Mouse (Mus musculus): Measurements from ENCODE around the gene Sigmar1.

Sigmar1 gene

DNA sequence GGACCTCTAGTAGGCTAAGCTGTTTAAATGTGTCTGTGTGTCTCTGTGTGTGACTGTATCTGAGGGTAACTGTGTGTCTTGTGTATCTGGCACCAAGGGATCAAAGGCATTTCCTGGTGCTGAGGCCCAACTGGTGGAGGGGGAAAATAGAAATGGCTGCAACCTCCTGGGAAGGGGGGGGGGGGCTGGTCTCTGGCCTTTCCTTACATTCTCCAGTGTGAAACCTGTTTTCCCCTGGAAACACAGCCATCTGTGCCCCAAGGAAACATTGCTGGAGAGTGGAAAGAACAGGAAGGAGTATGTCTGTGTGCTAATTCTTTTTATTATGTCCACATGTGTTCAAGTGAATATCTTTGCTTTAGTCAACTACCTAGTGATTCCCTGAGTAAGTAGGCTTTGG lies 5.7 kb upstream of the Sigmar1 start:
- H3K27me3 ChIP-seq (ENCODE audit: control insufficient read depth, insufficient read depth, low read length, poor library complexity, severe bottlenecking), result no peaks in the 10 kb centered on the region
- no peak for DNase-seq (ENCODE audit: low read depth, low spot score)
- peaks cover 3% of the 10 kb centered on the region for H3K36me3 ChIP-seq (ENCODE audit: control insufficient read depth, insufficient read depth, low read length, poor library complexity, severe bottlenecking)

DNA sequence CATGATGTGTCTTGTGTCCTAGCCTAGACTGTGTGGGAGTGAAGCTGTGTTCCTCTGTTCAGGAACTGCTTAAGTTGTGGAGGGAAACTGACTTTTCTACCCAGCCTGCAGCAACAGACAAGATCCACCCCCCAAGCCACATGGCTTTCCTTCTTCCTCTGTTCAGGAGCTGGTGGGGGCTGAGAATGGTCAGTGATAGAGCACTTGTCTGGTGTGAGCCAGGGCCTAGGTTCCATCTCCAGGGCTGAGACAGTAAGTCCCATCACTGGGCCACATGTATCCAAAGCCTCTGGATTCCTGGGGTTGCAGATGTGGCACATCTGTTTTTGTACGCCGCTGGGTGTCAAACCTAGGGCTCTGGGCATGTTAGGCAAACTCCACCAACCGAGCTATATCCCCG lies 5.0 kb upstream of the Sigmar1 start:
- peaks cover 3% of the 10 kb centered on the region for H3K36me3 ChIP-seq (ENCODE audit: control insufficient read depth, insufficient read depth, low read length, poor library complexity, severe bottlenecking)
- no peaks in the 10 kb centered on the region for H3K27me3 ChIP-seq (ENCODE audit: control insufficient read depth, insufficient read depth, low read length, poor library complexity, severe bottlenecking)
- no peak for DNase-seq (ENCODE audit: low read depth, low spot score)

DNA sequence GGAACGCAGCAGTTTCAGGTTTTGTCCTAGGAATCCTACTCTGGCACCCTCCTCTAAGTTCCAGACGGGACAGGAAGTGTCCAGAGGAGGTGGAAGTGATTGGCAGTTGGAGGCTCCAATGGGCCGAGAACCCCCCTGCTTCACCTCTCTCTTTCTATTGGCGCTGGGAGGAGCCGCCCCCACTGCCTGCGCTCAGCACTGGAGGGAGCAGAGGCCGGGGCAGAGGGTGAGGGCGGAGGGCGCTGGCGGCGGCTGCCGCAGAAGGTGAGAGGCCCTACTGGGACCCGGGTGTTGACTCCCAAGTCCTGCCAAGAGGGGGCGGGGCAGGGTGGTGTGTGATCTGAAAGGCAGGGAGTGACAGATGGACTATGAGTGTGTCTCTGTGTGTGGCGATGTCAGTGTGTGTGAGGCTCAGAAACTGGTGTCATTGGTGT lies 4.3 kb upstream of the Sigmar1 start:
- peak; percentile 23 for DNase-seq (ENCODE audit: low read depth, low spot score)
- Histone ChIP-seq H3K36me3 (ENCODE audit: control insufficient read depth, insufficient read depth, low read length, poor library complexity, severe bottlenecking) (peaks cover 3% of the 10 kb centered on the region), H3K27me3 (ENCODE audit: control insufficient read depth, insufficient read depth, low read length, poor library complexity, severe bottlenecking) (no peaks in the 10 kb centered on the region)

DNA sequence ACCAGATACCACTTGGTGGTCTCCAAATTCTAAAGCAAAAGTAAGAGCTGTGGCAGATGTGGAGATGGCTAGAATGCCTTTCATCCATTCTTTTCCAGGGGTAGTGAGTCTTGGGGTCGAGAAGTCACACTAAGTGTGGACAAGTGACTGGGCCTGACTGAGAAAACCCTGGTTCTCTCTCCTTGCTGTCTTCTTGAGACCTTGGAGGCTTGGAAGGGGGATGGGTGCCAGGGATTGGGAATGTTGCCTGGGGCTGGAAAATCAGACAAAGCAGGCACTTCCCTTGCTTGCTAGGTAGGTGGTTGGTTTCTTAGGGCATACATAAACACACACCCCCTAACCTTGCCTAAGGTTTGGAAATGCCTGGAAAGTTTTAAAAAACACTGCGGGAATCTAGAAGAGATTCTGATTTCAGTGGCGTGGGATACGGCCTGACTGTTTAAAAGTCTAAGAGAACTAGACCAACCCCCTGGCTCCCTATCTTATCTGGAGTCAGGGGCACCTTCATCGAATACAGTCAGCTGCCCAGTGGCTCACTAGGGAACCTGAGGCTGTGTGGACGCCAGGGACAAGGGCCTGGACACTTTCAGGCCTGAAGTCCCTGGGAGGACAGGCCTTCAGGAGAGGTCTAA lies 3.8 kb upstream of the Sigmar1 start:
- Histone ChIP-seq H3K27me3 (ENCODE audit: control insufficient read depth, insufficient read depth, low read length, poor library complexity, severe bottlenecking) (no peaks in the 10 kb centered on the region), H3K36me3 (ENCODE audit: control insufficient read depth, insufficient read depth, low read length, poor library complexity, severe bottlenecking) (peaks cover 3% of the 10 kb centered on the region)
- no peak for DNase-seq (ENCODE audit: low read depth, low spot score)

DNA sequence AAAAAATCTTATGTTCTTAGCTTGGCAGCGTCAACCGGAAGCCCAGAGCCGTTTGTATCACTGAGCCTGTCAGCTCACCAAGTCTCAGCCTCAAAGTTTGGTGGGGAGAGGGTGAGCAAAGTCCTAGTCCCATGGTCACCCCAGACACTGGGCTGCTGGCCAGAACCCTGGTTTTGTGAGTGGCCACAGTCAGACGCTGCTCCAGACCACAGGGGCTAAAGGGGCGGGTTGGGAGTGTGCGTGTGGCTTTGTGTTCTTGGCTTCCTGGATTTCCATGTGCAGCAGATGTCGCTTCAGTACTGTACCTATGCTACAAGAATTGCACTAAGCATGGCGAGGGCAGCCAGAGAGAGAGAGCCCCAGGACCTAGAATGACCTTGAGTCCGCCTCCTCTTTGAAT lies 3.2 kb upstream of the Sigmar1 start:
- H3K36me3 ChIP-seq (ENCODE audit: control insufficient read depth, insufficient read depth, low read length, poor library complexity, severe bottlenecking), result peaks cover 3% of the 10 kb centered on the region
- no peak for DNase-seq (ENCODE audit: low read depth, low spot score)
- H3K27me3 ChIP-seq (ENCODE audit: control insufficient read depth, insufficient read depth, low read length, poor library complexity, severe bottlenecking), result no peaks in the 10 kb centered on the region

DNA sequence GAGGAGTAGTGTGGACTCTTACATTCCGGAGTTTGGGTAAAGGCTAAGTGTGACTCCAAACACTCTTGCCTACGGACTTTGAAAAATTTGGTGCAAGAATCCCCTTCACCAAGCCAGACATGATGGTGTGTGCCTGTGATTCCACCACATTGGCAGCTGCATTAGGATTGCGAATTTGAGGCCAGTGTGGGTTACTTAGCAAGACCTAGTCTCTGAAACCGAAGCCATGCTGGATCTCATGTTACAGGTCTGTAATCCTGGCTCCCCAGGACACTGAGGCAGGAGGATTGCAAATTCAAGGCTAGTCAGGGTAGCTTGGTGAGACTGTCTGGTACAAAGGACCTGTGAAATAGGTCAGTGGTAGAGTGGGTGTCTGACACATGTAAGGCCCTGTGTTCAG lies 2.7 kb upstream of the Sigmar1 start:
- no peak for DNase-seq (ENCODE audit: low read depth, low spot score)
- no peaks in the 10 kb centered on the region for H3K27me3 ChIP-seq (ENCODE audit: control insufficient read depth, insufficient read depth, low read length, poor library complexity, severe bottlenecking)
- H3K36me3 ChIP-seq (ENCODE audit: control insufficient read depth, insufficient read depth, low read length, poor library complexity, severe bottlenecking), result peaks cover 3% of the 10 kb centered on the region

DNA sequence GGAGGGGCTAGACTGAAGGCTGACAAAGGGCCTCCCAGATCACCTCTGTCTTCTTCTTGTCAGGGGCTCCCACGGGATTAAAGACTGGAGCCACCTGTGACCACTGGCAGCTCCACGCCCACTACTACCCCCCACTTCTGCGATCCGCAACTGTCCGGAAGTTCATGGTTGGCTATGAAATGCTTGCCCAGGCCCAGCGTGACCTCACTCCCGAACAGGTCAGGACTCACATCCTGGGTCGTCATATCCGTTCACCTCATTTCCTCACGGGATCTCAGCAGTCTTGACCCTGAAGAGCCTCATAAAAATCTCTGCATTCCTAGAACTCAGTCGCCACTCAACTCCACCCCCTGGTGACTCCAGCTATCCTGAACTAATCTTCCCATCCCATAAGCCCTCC lies 2.1 kb upstream of the Sigmar1 start:
- peaks cover 3% of the 10 kb centered on the region for H3K36me3 ChIP-seq (ENCODE audit: control insufficient read depth, insufficient read depth, low read length, poor library complexity, severe bottlenecking)
- no peaks in the 10 kb centered on the region for H3K27me3 ChIP-seq (ENCODE audit: control insufficient read depth, insufficient read depth, low read length, poor library complexity, severe bottlenecking)

DNA sequence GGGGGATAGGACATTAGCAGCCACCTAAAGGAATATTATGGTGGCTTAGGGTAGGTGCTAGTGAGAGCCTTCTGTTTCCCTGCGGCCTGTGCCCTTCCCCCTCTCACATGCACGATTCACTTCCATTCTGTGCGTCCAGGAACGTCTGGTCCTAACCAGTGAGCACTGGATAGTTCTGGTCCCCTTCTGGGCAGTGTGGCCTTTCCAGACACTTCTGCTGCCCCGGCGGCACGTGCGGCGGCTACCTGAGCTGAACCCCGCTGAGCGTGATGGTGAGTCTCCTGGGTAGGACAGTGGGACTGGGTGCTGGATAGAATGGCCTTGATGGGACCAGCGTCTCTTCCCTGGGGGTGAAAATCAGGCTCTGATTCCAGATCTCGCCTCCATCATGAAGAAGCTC lies 1.4 kb upstream of the Sigmar1 start:
- Histone ChIP-seq H3K27me3 (ENCODE audit: control insufficient read depth, insufficient read depth, low read length, poor library complexity, severe bottlenecking) (no peaks in the 10 kb centered on the region), H3K36me3 (ENCODE audit: control insufficient read depth, insufficient read depth, low read length, poor library complexity, severe bottlenecking) (peaks cover 3% of the 10 kb centered on the region)
- no peak for DNase-seq (ENCODE audit: low read depth, low spot score)

More for the DNA sequence above, 2.1 kb upstream of the Sigmar1 start:
- no peak for DNase-seq (ENCODE audit: low read depth, low spot score)

DNA sequence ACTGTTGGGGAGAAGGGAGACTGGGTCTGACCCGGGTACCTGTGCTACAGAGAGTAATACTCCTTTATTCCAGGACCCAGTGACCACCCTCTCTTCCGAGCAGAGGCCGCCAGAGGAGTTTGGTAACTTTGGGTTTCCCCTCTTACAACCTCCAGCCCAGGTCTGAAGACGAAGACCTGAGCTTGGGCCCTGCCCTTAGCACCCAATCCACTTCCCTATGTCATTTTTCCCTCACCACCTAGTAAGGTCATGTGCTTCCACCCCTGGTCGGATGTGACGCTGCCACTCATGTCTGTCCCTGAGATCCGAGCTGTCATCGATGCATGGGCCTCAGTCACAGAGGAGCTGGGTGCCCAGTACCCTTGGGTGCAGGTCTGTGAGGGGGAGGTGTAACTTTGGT lies 483 bp upstream of the Sigmar1 start:
- peaks cover 3% of the 10 kb centered on the region for H3K36me3 ChIP-seq (ENCODE audit: control insufficient read depth, insufficient read depth, low read length, poor library complexity, severe bottlenecking)
- no peaks in the 10 kb centered on the region for H3K27me3 ChIP-seq (ENCODE audit: control insufficient read depth, insufficient read depth, low read length, poor library complexity, severe bottlenecking)
- peak; percentile 13 for DNase-seq (ENCODE audit: low read depth, low spot score)

DNA sequence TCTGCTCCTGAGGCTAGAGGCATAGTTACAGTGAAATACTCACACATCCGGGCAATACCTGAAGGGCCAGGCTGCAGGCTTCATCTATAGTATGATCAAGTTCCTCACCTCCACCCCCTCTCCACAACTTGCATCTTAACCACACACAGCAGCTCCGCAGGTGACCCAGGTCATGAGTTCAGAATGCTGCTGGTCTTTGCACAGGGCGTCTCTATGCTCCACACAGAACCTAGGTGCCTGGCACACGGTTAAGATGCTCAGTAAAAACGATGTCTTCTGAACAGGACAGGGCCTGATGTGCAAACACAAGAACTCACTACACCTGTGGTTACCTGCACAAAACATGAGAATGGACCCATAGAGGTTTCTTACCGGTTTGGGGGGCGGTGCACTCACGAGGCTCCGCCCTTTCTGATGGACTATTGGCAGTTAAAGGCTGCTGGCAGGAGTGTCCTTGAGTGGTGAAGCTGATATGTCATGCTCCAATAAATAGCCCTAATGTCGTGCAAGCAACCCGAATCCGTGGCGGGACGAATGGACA lies 1.1 kb downstream of the Sigmar1 start, which contains the start of gene Galt:
TSS of gene Galt (plus strand) at position 432 of the 541 bp plus-strand sequence.
- no peak for DNase-seq (ENCODE audit: low read depth, low spot score)
- Histone ChIP-seq H3K27me3 (ENCODE audit: control insufficient read depth, insufficient read depth, low read length, poor library complexity, severe bottlenecking) (no peaks in the 10 kb centered on the region), H3K36me3 (ENCODE audit: control insufficient read depth, insufficient read depth, low read length, poor library complexity, severe bottlenecking) (peaks cover 3% of the 10 kb centered on the region)

DNA sequence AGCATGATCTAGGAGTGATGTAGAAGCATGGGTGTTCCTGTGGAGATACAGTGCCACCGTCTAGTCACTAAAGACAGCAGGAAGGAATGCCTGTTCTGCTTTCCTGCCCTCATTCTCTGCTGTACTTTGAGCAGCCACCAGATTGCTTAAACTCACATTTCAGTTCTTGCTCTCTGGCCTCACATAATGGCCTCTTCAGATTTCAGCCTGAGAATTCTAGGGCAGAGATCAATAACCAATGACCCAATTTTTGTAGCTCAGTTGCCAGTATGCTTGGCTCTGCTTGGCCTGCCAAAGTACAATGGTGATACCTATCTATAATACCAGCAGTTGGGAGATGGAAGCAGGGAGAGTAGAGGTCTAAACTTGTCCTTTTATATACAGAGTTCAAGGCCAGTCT lies 10.9 kb downstream of the Sigmar1 start:
- no peak for DNase-seq (ENCODE audit: low read depth, low spot score)
- no peaks in the 10 kb centered on the region for H3K36me3 ChIP-seq (ENCODE audit: control insufficient read depth, insufficient read depth, low read length, poor library complexity, severe bottlenecking)
- H3K27me3 ChIP-seq (ENCODE audit: control insufficient read depth, insufficient read depth, low read length, poor library complexity, severe bottlenecking), result no peaks in the 10 kb centered on the region

DNA sequence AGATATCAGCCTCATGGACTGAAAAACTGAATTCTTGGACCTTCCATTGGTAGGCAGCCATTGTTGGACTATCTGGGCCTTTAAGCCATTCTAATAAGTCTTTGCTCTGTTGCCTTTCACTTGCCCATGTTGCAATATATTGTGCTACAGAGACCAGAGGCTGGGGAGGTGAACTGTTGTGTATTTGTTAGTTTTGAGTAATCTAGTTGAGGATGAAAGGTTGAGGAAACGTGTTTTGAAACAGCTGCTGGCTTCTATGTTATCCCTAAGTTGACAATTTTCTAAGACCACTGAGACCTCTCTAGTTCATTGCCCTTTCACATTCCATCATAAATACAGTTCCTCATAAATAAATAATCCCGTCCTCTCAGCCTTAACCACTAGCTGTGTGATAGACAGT lies 11.8 kb downstream of the Sigmar1 start:
- Histone ChIP-seq H3K36me3 (ENCODE audit: control insufficient read depth, insufficient read depth, low read length, poor library complexity, severe bottlenecking) (peaks cover 1% of the 10 kb centered on the region; the same call in 1 of the 2 replicates), H3K27me3 (ENCODE audit: control insufficient read depth, insufficient read depth, low read length, poor library complexity, severe bottlenecking) (no peaks in the 10 kb centered on the region)
- no peak for DNase-seq (ENCODE audit: low read depth, low spot score)

DNA sequence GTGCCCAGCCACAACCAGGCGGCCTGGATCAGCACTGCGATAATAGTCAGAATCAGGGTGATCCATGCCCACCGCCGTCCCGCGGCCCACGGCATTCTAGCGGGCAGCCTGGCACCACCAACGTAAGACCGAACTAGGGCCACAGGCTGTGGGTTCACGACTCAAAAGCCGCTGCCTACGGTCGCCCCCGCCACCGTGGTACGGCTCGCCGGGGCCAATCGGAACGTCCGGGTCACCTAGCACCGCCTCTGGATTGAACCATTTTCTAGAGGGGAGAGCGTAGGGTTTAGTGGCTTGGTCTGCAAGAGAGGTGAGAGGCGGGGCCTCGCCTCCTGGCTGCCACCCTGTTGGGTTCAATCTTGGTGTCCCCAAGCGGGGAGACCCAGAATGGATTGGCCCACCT lies 14.8 kb downstream of the Sigmar1 start:
- peak; percentile 96 for DNase-seq (ENCODE audit: low read depth, low spot score)
- Histone ChIP-seq H3K27me3 (ENCODE audit: control insufficient read depth, insufficient read depth, low read length, poor library complexity, severe bottlenecking) (no peaks in the 10 kb centered on the region), H3K36me3 (ENCODE audit: control insufficient read depth, insufficient read depth, low read length, poor library complexity, severe bottlenecking) (peaks cover 7% of the 10 kb centered on the region; the same call in 1 of the 2 replicates)

DNA sequence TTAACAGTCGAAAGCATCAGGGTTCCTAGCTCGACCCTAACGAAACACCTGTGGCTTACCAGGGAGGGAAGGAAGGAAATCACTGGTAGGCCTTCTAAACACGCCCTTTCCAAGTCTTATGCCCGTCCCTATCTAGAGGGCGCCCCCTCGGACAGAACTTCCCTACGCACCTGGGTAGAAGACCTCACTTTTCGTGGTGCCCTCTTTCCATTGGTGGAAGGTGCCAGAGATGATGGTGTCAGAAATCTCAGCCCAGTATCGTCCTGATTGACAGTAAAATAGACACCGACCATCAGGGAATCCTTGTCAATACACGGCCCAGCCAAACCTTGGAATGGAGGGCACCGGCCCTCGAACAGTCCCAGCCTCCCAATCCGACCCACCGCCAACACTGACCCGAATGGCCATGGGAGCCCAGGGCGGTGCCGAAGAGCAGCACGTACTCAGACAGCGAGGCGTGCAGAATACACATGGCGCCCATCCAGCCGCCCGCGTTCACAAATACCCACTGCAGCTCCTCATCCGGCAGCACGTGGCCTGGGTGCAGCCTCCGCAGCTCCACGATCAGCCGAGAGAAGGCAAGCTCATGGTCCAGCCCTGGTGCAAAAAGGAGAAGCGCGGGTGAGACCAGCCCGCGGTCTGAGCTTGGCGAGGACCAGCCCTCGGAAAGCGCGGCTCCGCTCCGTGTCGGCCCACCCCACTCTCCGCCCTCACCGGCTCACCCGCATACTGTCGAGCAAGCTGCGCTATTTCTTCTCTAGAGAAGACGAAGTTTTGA lies 15.4 kb downstream of the Sigmar1 start:
- peak; percentile 60 for DNase-seq (ENCODE audit: low read depth, low spot score)
- peaks cover 7% of the 10 kb centered on the region; the same call in 1 of the 2 replicates for H3K36me3 ChIP-seq (ENCODE audit: control insufficient read depth, insufficient read depth, low read length, poor library complexity, severe bottlenecking)
- no peaks in the 10 kb centered on the region for H3K27me3 ChIP-seq (ENCODE audit: control insufficient read depth, insufficient read depth, low read length, poor library complexity, severe bottlenecking)

DNA sequence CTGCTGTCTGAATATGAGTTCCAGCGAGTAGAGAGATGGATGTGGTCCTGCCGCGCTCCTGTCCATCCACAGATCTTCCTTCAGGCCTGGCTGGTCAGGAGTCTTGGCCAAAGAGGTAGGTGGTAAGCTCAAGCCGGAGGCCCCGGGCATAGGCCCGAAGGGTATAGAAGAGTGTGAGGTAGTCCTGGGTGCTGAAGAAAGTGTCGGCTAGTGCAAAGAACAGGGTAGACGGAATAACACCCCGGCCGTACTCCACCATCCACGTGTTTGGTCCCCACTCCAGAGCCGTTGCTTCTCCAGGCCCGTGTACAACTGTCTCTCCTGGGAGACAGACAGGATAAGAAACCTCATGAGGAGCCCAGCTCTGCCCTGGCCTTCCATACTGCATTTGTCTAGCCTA lies 16.7 kb downstream of the Sigmar1 start:
- DNase-seq (ENCODE audit: low read depth, low spot score), result no peak
- Histone ChIP-seq H3K36me3 (ENCODE audit: control insufficient read depth, insufficient read depth, low read length, poor library complexity, severe bottlenecking) (peaks cover 7% of the 10 kb centered on the region; the same call in 1 of the 2 replicates), H3K27me3 (ENCODE audit: control insufficient read depth, insufficient read depth, low read length, poor library complexity, severe bottlenecking) (no peaks in the 10 kb centered on the region)
